Mouse (Mus musculus) olfactory bulb, adult 2 months (tissue): Measurements from ENCODE around the gene Siglecf.

Source experiments
- CTCF ChIP-seq: fragments of 200-500 bp; IDR thresholded peaks from 2 replicates; pipeline ENCODE4 v1.5.1; 2012; ENCODE audit warnings: low read depth, mild to moderate bottlenecking, low read length, moderate library complexity; ENCODE audit not compliant: insufficient read depth
- POLR2A ChIP-seq: fragments of 200-500 bp; IDR thresholded peaks from 2 replicates; pipeline ENCODE4 v1.6.1; 2012; ENCODE audit warnings: mild to moderate bottlenecking, low read depth, low read length, moderate library complexity; ENCODE audit not compliant: insufficient read depth

- TF ChIP-seq POLR2A: no peak
- no peak for TF ChIP-seq CTCF
Observed at GRCm38 (mm10) chr7:43333899-43334298, 17.2 kb upstream of the Siglecf start.
